Mouse (Mus musculus): ENCODE measurements at regions not wholly inside any gene's neighbourhood (a gene's known extent, or its start where the extent isn't known, plus 50 kb on each side); places are given as distances from the start of the nearest gene placed in this dataset.

DNA sequence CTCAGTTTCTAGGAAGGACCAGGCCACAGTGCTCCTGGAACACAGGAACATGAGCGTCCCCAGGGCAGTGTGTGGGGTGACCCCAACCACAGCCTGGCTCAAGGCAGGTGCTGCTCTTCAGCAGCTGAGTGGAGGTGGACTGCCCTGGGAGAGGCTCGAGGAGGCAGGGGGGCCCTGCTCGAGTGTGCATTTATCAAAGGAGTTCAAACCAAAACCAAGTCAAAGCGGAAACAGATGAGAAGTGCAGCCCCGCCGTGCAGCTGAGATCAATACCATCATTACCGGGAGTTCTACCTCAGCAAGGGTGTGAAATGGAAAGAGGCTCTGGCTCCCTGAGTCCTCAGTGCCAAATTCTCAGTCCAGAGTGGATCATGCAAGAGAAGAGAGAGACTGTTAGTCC is 81.4 kb upstream of the Parp11 start:
- Histone ChIP-seq H3K27me3 (ENCODE audit: insufficient read depth, poor library complexity, severe bottlenecking) (no peaks in the 10 kb centered on the region), H3K27ac (peak overlapping the region; percentile 80), H3K4me3 (no peak overlapping the region), H3K9me3 (no peaks in the 10 kb centered on the region), H3K36me3 (no peaks in the 10 kb centered on the region), H3K4me1 (peaks cover 42% of the 10 kb centered on the region)
- 48% methylated on average over 7 of the region's 7 CpGs for WGBS
- no peak for DNase-seq (ENCODE audit: low spot score)

DNA sequence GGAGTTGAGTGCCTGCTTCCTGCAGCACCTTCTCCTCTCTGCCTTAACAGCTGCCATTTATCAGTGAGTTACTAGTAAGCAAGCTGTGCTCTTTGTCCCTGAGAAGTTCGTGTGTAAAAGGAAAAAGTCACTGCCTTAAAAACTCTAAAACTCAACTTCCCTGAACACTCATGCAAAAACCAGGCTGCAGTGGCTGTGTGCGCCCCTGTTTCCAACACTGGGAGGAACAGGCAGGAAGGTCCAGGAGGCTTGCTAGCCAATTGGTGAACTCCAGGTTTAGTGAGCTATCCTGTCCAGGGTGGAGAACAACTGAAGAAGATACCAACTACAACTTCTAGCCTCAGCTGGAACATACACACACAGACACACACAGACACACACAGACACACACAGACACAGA is 81.0 kb upstream of the Parp11 start:
- Histone ChIP-seq H3K4me3 (no peak overlapping the region), H3K9me3 (no peaks in the 10 kb centered on the region), H3K4me1 (peaks cover 41% of the 10 kb centered on the region), H3K27ac (no peak overlapping the region), H3K36me3 (no peaks in the 10 kb centered on the region), H3K27me3 (ENCODE audit: insufficient read depth, poor library complexity, severe bottlenecking) (no peaks in the 10 kb centered on the region)
- no peak for DNase-seq (ENCODE audit: low spot score)
- WGBS = 45% methylated on average over 2 of the region's 2 CpGs

DNA sequence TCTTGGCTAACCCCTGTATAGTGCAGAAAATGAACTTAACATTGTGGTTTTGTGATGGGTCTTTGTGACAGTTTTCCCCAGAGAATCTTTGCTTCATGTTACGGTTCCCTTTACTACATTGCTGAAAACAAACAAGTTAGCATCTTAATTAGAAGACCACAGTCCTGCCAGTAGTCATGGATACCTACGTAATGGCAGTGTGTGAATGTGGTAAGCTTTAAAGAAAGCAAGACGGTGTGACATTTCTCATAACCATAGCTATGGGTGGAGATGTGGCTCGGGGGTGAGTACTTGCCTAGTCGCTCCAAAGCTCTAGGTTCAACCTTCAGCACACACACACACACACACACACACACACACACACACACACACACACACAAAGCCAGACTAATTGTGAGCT is 73.6 kb upstream of the Parp11 start:
- DNase-seq (ENCODE audit: low spot score) = no peak
- Histone ChIP-seq H3K27me3 (ENCODE audit: insufficient read depth, poor library complexity, severe bottlenecking) (no peaks in the 10 kb centered on the region), H3K36me3 (no peaks in the 10 kb centered on the region), H3K27ac (no peak overlapping the region), H3K4me1 (peaks cover 36% of the 10 kb centered on the region), H3K9me3 (no peaks in the 10 kb centered on the region), H3K4me3 (no peak overlapping the region)
- 90% methylated on average over 5 of the region's 5 CpGs for WGBS

DNA sequence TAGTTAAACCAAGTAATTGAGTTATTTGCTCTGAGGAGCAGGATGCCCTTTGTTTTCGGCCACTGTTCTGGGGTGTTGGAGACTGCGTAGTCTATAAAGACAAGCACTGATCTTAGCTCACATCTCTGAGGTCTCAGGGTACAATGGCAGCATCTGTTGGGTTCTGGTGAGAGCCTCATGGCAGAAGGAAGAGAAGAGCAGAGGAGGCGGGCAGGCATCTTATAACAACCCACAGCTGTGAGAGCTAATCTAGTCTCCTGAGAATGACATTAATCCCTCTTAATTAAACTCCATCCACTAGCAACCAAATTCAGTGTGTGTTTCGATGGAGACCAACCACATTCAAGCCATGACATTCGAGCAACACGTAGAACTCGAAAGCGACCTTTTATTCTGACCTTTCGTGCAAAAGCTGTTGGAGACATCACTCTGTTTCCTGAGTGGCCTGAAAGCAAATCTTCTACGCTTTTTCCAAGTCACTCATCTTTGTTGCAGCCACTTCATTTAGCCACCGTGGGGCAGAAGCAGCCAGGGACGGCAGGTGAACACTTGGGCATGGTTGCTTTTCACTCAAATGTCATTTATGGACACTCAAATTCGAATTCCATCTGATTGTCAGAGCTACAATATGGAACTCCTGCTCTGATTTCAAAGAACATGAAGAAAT is 72.7 kb upstream of the Parp11 start:
- peak overlapping the region; percentile 79 for H3K27ac ChIP-seq
- no peaks in the 10 kb centered on the region for H3K27me3 ChIP-seq (ENCODE audit: insufficient read depth, poor library complexity, severe bottlenecking)
- no peaks in the 10 kb centered on the region for H3K9me3 ChIP-seq
- no peak for DNase-seq (ENCODE audit: low spot score)
- 80% methylated on average over 13 of the region's 13 CpGs for WGBS
- H3K4me1 ChIP-seq = peaks cover 40% of the 10 kb centered on the region
- H3K36me3 ChIP-seq = no peaks in the 10 kb centered on the region
- H3K4me3 ChIP-seq = no peak overlapping the region

DNA sequence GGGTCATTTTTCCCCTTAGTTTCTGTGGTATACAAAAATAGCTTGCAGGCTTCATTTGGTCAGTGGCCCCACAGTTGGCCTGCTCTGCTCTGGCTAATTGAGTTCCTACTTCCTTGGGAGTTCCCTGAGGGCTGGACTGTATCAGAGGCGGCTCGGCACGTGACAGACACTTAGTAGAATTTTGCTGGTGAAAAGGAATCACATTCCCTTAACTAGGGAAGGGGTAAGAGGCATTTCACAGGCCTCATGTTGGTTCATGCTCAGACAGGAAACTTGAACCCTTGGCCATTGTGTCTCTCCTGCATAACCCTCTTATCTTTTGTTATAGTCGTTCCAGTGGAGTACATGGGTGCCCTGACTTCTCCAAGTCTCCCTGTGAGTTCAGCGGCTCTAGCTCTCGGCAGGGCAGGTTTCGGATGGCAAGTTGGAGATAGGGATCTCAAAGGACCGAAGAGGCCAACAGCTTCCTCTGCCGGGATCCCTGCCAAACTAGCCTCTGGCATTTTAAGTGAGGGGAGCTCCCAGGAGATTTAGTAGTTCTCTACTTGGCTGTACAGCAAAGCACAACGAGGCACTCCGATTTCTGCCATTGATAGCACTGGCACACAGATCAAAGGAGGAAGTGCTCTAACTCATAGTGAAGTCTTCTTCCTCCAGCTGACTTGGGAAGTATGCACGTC is 72.0 kb upstream of the Parp11 start:
- DNase-seq (ENCODE audit: low spot score) = peak; percentile 77
- WGBS = 12% methylated on average over 12 of the region's 12 CpGs
- H3K4me1 ChIP-seq = peaks cover 40% of the 10 kb centered on the region
- 0 out of 2 replicates have a peak overlapping the region, but pooled peaks have one; percentile 1 for H3K4me3 ChIP-seq
- no peaks in the 10 kb centered on the region for H3K9me3 ChIP-seq
- H3K27ac ChIP-seq = peak overlapping the region; percentile 79
- H3K36me3 ChIP-seq = no peaks in the 10 kb centered on the region
- H3K27me3 ChIP-seq (ENCODE audit: insufficient read depth, poor library complexity, severe bottlenecking) = no peaks in the 10 kb centered on the region

DNA sequence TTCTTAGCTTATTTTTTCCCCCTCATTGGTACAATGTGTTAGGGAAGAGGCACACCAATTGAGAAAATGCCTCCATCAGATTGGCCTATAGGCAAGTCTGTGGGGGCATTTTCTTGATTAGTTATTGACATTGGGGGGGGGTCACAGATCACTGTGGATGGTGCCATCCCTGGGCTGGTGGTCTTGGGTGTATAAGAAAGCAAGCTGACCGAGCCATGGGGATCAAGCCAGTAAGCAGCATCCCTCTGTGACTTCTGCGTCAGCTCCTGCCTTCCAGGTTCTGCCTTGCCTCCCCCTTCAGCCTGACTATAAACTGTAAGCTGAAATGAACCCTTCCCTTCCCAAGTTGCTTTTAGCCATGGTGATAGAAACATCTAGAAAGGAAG is 71.5 kb upstream of the Parp11 start:
- H3K27ac ChIP-seq = peak overlapping the region; percentile 79; the same call in 1 of the 2 replicates
- peak; percentile 69 for DNase-seq (ENCODE audit: low spot score)
- H3K36me3 ChIP-seq = no peaks in the 10 kb centered on the region
- no peak overlapping the region for H3K4me3 ChIP-seq
- peaks cover 40% of the 10 kb centered on the region for H3K4me1 ChIP-seq
- 66% methylated on average over 2 of the region's 2 CpGs for WGBS
- no peaks in the 10 kb centered on the region for H3K9me3 ChIP-seq
- no peaks in the 10 kb centered on the region for H3K27me3 ChIP-seq (ENCODE audit: insufficient read depth, poor library complexity, severe bottlenecking)

DNA sequence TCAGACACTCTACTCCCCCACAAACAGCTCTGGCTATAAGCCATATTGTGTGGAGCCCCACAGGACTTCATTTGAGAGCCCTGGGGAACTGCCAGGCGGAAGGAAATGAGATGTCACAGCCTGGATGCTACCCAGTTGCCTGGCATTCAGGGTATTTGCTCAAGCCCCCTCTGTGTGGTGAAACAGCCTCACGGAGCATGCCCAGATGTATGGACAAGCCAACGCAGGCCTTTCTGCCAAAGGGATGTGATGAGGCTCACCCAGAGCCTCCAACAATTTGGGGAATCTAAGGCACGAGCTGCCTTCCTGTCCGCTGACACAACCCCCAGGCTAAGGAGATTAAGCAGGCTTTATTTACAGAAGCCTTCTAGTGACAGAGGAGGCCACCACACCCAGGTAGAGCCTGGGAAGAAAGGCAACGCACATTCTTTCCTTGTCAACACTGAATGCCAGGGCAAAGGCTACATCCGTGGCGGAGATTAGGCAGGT is 70.9 kb upstream of the Parp11 start:
- H3K27ac ChIP-seq = peak overlapping the region; percentile 79
- no peaks in the 10 kb centered on the region for H3K36me3 ChIP-seq
- H3K27me3 ChIP-seq (ENCODE audit: insufficient read depth, poor library complexity, severe bottlenecking) = no peaks in the 10 kb centered on the region
- peak; percentile 84 for DNase-seq (ENCODE audit: low spot score)
- WGBS = 18% methylated on average over 8 of the region's 8 CpGs
- peaks cover 40% of the 10 kb centered on the region for H3K4me1 ChIP-seq
- H3K9me3 ChIP-seq = no peaks in the 10 kb centered on the region
- 0 out of 2 replicates have a peak overlapping the region, but pooled peaks have one; percentile 6 for H3K4me3 ChIP-seq

DNA sequence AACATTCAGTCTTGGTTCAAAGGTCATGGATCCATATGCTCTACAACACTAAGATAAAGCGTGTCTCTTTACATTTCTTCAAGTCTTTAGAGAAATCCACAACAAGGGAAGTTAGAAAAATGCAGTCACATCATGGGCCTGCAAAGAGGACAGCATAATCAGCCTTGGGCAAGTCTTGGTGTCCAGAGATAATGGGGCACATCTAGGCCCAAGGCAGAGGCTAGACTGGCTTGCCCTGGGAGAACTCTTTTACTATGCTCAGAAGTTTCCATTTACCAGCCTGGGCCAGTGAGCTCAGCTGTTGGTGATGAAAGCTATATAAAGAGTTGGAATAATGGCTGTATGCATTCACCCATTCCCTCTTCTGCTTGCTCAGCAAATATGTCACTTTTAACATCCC is 67.9 kb upstream of the Parp11 start:
- no peaks in the 10 kb centered on the region for H3K9me3 ChIP-seq
- WGBS = 90% methylated on average over 1 of the region's 1 CpGs
- H3K36me3 ChIP-seq = no peaks in the 10 kb centered on the region
- no peaks in the 10 kb centered on the region for H3K27me3 ChIP-seq (ENCODE audit: insufficient read depth, poor library complexity, severe bottlenecking)
- DNase-seq (ENCODE audit: low spot score) = no peak
- H3K27ac ChIP-seq = no peak overlapping the region
- peaks cover 39% of the 10 kb centered on the region for H3K4me1 ChIP-seq
- H3K4me3 ChIP-seq = no peak overlapping the region

DNA sequence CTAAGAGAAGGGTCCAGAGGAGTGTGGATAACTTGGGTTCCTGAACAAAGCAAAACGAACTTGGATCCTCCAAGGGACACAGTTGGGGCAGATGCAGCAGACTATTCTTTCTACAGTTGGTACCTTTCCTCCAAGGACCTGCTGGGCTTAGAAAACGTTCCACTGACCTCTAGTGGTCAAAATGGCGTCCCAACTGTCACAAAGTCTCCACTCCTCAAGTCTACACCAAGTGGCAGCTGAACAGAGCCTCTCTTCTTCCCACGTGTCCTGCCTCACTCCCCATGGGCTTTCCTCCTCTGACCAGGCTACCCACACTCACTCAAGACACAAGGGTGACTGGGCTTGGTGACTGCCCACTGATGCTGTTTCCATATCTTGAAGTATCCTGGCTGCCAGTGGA is 67.1 kb upstream of the Parp11 start:
- H3K27me3 ChIP-seq (ENCODE audit: insufficient read depth, poor library complexity, severe bottlenecking) = no peaks in the 10 kb centered on the region
- H3K27ac ChIP-seq = no peak overlapping the region
- peaks cover 31% of the 10 kb centered on the region for H3K4me1 ChIP-seq
- H3K36me3 ChIP-seq = no peaks in the 10 kb centered on the region
- H3K9me3 ChIP-seq = no peaks in the 10 kb centered on the region
- H3K4me3 ChIP-seq = no peak overlapping the region
- WGBS = 12% methylated on average over 4 of the region's 4 CpGs
- DNase-seq (ENCODE audit: low spot score) = peak; percentile 73

DNA sequence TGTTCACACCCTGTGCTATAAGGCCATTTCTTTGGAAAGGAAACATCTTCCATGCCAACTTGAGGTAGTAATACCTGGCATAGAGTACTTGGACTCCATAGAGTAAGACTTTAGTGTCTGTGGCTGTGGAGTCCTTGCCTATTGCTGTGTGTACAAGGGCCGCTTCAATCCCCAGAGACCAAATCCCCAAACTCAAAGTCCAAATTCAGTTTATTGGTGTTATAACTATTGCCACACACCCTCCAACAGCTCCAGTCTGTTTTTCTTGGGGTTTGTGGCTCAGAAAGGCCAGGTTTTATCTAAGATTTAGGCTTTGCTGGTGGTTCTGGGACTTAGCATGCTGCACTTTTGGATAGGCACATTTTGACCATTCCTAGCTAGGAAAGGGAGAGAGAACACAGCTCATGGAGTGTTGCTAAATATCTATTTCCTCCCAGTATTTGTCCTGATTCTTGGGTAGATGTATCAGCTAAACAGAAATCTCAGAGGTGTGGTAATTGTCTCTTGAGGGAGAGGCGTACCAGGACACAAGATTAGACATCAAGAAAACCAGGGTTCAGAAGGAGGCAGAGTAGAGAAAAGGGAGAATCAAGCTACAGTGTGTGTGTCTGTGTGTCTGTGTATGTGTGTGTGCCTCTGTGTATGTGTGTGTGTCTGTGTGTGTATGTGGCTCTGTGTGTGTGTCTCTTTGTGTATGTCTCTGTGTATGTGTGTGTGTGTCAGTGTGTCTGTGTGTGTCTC is 65.3 kb upstream of the Parp11 start:
- H3K9me3 ChIP-seq = no peaks in the 10 kb centered on the region
- no peaks in the 10 kb centered on the region for H3K27me3 ChIP-seq (ENCODE audit: insufficient read depth, poor library complexity, severe bottlenecking)
- no peaks in the 10 kb centered on the region for H3K36me3 ChIP-seq
- H3K4me3 ChIP-seq = no peak overlapping the region
- H3K27ac ChIP-seq = no peak overlapping the region
- WGBS = 80% methylated on average over 2 of the region's 2 CpGs
- peaks cover 13% of the 10 kb centered on the region for H3K4me1 ChIP-seq
- DNase-seq (ENCODE audit: low spot score) = no peak

DNA sequence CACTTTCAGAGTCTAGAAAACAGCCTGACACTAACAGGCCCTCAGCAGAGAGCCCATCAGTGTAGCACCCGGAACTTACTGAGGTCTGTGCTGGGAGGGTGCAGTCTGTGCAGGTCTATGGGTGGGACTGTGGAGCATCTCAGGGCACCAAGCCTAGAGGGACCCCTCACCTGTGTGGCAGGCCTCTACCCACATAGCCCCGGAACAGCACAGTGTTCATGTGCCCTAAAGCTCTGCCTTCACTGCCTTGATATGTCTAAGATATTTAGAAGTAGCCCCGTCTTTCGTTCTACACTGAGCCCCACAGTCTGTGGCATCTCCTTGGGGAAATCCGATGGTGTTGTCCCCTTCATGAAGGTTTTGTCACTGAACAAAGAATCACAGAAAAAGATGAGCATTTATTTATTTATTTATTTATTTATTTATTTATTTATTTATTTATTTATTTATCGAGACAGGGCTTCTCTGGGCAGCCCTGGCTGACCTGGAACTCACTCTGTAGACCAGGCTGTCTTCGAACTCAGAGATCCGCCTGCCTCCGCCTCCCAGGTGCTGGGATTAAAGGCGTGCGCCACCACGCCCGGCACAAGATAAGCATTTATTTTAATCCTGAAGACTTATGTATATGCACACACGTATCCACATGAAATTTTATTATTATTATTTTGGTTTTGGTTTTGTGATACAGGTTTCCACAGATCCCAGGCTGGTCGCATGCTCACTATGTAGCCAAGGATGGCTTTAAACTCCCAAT is 55.2 kb upstream of the Parp11 start:
- H3K4me1 ChIP-seq = peaks cover 17% of the 10 kb centered on the region
- no peak overlapping the region for H3K27ac ChIP-seq
- H3K27me3 ChIP-seq (ENCODE audit: insufficient read depth, poor library complexity, severe bottlenecking) = no peaks in the 10 kb centered on the region
- 90% methylated on average over 15 of the region's 15 CpGs for whole genome bisulfite sequencing
- H3K36me3 ChIP-seq = no peaks in the 10 kb centered on the region
- peak; percentile 66 for DNase-seq (ENCODE audit: low spot score)
- H3K9me3 ChIP-seq = no peaks in the 10 kb centered on the region
- no peak overlapping the region for H3K4me3 ChIP-seq

DNA sequence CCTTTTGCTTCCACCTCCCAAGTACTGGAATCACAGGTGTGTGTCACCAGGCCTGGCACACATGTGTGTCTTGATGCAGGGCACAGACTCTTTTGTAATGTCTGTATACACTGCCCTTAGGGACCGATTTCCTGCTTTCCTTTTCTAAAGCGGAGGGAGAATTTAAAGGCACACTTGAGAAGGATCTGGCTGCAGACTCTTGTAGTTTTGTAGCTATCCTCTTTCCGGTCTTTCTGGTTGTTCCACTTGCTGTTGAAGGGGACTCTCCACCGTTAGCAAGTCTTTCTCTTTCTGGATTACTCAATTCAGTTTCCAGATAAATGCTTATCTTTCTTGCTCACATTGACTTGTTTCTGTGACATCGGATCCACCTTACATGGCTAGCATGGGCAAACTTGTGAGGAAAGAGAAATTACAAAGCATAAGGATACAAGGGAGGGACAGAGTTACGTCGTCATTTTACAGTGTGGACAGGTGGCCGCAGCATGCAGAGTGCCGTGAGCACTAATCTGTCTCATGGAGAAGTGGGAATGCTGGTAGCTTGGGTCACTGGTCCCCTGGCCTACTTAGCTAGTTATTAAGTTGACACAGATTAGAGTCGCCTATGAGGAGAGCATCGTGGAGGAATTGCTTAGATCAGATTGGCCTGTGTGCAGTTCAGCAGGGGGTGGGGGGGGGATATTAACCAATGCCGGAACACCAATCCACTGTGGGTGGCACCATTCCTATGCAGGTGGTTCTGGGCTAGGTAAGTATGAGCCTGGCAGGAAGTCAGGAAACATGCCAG is 54.4 kb upstream of the Parp11 start:
- Histone ChIP-seq H3K27ac (no peak overlapping the region), H3K4me1 (peaks cover 17% of the 10 kb centered on the region), H3K36me3 (no peaks in the 10 kb centered on the region), H3K9me3 (no peaks in the 10 kb centered on the region), H3K27me3 (ENCODE audit: insufficient read depth, poor library complexity, severe bottlenecking) (no peaks in the 10 kb centered on the region), H3K4me3 (no peak overlapping the region)
- WGBS = 84% methylated on average over 12 of the region's 12 CpGs
- DNase-seq (ENCODE audit: low spot score) = no peak

All from heart, embryonic 10.5 days (tissue).